Mouse (Mus musculus): Measurements from ENCODE around the gene Olfr101. TPM values are rescaled to one million over a fixed set of nuclear protein-coding genes. Genes with fewer than 3 reads are reported as not detected.

The Olfr101 gene
- polyA plus RNA-seq (2021; fragmentation: Nextera tagmentation) = not detected in 2 replicates
- long read RNA-seq, experiment 1 = 0 reads
- long read RNA-seq, experiment 2 = 0 reads

GRCm38 (mm10) chr17:37304213-37304612 is at the start of gene Olfr101:
Gene Olfr101, minus strand, starts transcription at chr17:37304313.

DNA sequence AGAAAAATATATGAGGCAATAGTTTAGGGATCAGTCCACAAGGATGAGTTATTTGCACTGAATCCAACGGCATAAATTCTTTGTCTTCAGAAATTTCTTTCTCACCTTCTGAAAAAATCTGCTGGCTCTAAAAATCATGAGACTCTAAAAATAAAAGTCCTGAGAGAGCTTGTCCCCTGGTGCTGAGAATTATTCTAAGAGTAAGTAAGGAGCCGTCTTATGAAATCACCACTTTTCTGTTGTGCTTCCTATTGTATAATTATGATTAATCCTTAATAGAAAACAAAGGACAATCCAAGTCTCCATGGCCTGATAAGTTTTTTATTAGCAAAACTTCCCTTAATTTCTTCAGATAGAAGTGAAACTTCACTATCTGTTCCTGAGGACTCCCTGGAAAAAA is 35.5 kb upstream of the Olfr101 start, which contains the start of gene Olfr103:
Gene Olfr103 (minus strand): TSS at position 101 of the 400 bp plus-strand sequence.

DNA sequence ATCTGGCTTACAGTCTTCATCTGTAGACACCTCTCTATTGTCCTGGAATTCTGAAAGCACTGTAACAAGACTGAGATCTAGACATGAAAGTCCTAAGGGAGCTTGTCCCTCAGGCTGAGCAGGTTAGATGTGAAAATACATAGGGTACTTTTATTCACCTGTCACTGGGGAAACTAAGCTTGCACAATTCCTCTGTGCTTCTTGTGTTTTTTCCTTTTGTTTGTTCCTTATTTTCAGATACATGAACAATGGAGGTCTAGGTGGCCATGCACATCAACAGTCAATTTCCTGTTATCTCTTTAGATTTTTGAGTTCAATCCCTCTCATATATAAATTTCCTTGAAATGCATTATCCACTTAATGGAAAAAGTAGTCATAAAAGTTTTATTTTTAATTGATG is 12.8 kb upstream of the Olfr101 start, which contains the start of gene Olfr102:
Gene Olfr102 (minus strand): TSS at position 101 of the 400 bp plus-strand sequence.

DNA sequence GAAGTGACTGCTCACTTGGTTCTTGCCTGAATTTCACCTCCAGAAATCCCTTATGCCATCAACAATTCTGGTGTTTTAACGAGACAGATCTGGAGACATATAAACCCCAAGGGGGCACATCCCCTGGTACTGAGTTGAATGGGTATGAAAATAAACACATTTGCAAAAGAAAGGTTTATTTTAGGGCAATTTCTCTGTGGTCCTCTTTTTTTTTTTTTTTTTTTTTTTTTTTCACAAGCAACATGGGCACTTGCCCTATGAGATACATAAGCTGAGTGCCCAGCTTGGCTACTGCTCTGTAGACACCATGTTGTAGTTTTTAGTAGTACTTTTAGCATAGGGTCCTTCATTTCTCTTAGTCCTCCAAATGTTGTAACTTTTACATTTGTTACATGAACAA is 20.8 kb downstream of the Olfr101 start, which contains the start of gene Olfr99:
Gene Olfr99 (minus strand): TSS at position 101 of the 400 bp plus-strand sequence.

GRCm38 (mm10) chr17:37270058-37270701 is 33.9 kb downstream of the Olfr101 start, which contains the start of gene H2-M3:
Gene H2-M3, plus strand, starts transcription at chr17:37270220.

DNA sequence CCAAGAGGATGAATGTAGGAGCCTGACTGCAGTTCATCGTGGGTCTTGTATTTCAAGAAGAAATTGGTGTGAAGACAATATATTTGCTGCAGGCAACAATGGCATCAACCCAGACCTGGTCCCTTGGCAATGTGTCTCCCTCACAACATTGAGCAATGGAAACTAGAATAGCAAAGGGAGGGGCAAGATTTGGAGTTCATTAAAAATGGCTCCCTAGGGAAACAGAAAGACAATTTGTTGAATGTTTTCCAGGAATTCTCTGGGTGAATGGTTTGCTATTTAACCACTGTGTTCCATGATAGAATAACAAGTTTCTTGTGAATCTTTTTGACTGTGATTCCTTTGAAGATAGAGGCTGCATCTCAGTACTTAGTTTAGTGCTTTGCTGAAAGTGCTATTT is 40.5 kb downstream of the Olfr101 start, which contains the start of gene Olfr98:
Gene Olfr98 (minus strand): TSS at position 124 of the 400 bp plus-strand sequence.

Other genes starting within 250 kb of the Olfr101 start
- not detected in 2 replicates for gene Olfr90, start 215.8 kb downstream of the Olfr101 start, polyA plus RNA-seq (2021; fragmentation: Nextera tagmentation)
- not detected in 2 replicates for gene Olfr91, start 206.0 kb downstream of the Olfr101 start, polyA plus RNA-seq (2021; fragmentation: Nextera tagmentation)
- not detected in 2 replicates for gene Olfr92, start 184.2 kb downstream of the Olfr101 start, polyA plus RNA-seq (2021; fragmentation: Nextera tagmentation)
- not detected in 2 replicates for gene Olfr93, start 142.8 kb downstream of the Olfr101 start, polyA plus RNA-seq (2021; fragmentation: Nextera tagmentation)
- gene Ubd, start 110.4 kb downstream of the Olfr101 start, polyA plus RNA-seq (2021; fragmentation: Nextera tagmentation) = not detected in 2 replicates
- not detected in 2 replicates for gene Olfr94, start 103.3 kb downstream of the Olfr101 start, polyA plus RNA-seq (2021; fragmentation: Nextera tagmentation)
- not detected in 2 replicates for gene Olfr95, start 91.2 kb downstream of the Olfr101 start, polyA plus RNA-seq (2021; fragmentation: Nextera tagmentation)
- not detected in 2 replicates for gene Olfr96, start 84.2 kb downstream of the Olfr101 start, polyA plus RNA-seq (2021; fragmentation: Nextera tagmentation)
- not detected in 2 replicates for gene Olfr97, start 67.0 kb downstream of the Olfr101 start, polyA plus RNA-seq (2021; fragmentation: Nextera tagmentation)
- not detected in 2 replicates for gene Olfr98, start 40.6 kb downstream of the Olfr101 start, polyA plus RNA-seq (2021; fragmentation: Nextera tagmentation)
- 3.3 and 3.5 TPM in 2 replicates for gene H2-M3, start 34.1 kb downstream of the Olfr101 start, polyA plus RNA-seq (2021; fragmentation: Nextera tagmentation)
- gene Olfr99, start 20.9 kb downstream of the Olfr101 start, polyA plus RNA-seq (2021; fragmentation: Nextera tagmentation) = not detected in 2 replicates
- not detected in 2 replicates for gene Olfr102, start 12.7 kb upstream of the Olfr101 start, polyA plus RNA-seq (2021; fragmentation: Nextera tagmentation)
- not detected in 2 replicates for gene Olfr103, start 35.4 kb upstream of the Olfr101 start, polyA plus RNA-seq (2021; fragmentation: Nextera tagmentation)
- gene Olfr104-ps, start 55.3 kb upstream of the Olfr101 start, polyA plus RNA-seq (2021; fragmentation: Nextera tagmentation) = not detected in 2 replicates
- not detected in 2 replicates for gene Olfr105-ps, start 74.7 kb upstream of the Olfr101 start, polyA plus RNA-seq (2021; fragmentation: Nextera tagmentation)
- not detected in 2 replicates for gene Olfr106-ps, start 86.1 kb upstream of the Olfr101 start, polyA plus RNA-seq (2021; fragmentation: Nextera tagmentation)
- not detected in 2 replicates for gene Olfr107, start 94.9 kb upstream of the Olfr101 start, polyA plus RNA-seq (2021; fragmentation: Nextera tagmentation)
- not detected in 2 replicates for gene Olfr108, start 141.2 kb upstream of the Olfr101 start, polyA plus RNA-seq (2021; fragmentation: Nextera tagmentation)
- not detected in 2 replicates for gene Olfr109, start 154.6 kb upstream of the Olfr101 start, polyA plus RNA-seq (2021; fragmentation: Nextera tagmentation)
- gene H2-M2, start 179.2 kb upstream of the Olfr101 start, polyA plus RNA-seq (2021; fragmentation: Nextera tagmentation) = not detected in 2 replicates
- not detected in 2 replicates for gene Olfr110, start 188.2 kb upstream of the Olfr101 start, polyA plus RNA-seq (2021; fragmentation: Nextera tagmentation)
- gene Olfr111, start 203.7 kb upstream of the Olfr101 start, polyA plus RNA-seq (2021; fragmentation: Nextera tagmentation) = not detected in 2 replicates